Mouse (Mus musculus): ENCODE results near the gene Tex35. TPM values are rescaled to one million over a fixed set of nuclear protein-coding genes. Genes with fewer than 3 reads are reported as not detected.

The Tex35 gene
- polyA plus RNA-seq (2016; fragmentation: Nextera tagmentation; extraction: Ambion mirVana): not detected in 2 replicates

DNA sequence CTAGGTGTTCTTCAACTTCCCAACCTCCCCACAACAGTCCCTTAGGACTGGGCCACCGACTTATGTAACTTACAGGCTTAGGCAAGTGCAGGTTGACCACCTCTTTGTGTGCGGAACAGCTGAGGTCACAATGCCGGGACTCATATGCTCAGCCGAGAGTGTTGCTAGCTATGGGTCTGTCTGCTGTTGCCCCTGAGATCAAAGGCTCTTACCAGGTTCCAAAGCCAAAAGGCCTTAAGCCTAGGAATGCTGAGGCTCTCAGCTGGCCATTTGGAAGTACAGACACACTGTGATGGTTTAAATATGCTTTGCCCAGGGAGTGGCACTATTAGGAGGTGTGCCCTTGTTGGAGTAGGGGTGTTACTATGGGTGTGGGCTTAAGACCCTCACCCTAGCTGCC, at the start of gene Tex35:
Tex35 (minus strand) TSS at position 101 of the 400 bp plus-strand sequence.
- Histone ChIP-seq H3K9ac (no peak within 1 kb of the TSS), H3K36me3 (no peaks in the 10 kb centered on the region), H3K27ac (no peak within 1 kb of the TSS), H3K4me1 (no peaks in the 10 kb centered on the region), H3K4me2 (replicated peaks) (no peak within 1 kb of the TSS), H3K9me3 (replicated peaks) (no peaks in the 10 kb centered on the region), H3K4me3 (no peak within 1 kb of the TSS), H3K27me3 (no peaks in the 10 kb centered on the region)
- 93% methylated on average over 4 of the region's 4 CpGs for WGBS
- no peak for ATAC-seq (ENCODE audit: low FRiP score)

DNA sequence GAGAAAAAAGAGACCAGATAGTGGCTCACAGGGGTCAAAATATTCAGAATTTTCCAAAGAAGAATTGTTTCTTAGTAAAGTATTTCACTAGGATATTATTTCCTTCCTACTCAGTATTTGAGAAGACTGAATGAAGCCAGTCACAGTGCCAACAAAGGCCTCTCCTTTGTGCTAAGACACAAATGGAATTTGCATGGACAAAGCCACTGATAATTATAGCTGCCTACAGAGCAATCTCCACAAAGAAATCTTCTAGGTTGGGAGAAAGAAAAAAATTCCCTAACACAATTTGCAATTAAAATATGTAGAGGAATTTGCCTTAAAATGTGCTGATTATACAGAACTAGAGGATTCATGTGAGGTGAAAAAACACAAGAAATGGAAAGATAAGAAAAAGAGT, 45.3 kb upstream of the Tex35 start:
- Histone ChIP-seq H3K4me3 (no peak overlapping the region), H3K9me3 (replicated peaks) (no peaks in the 10 kb centered on the region), H3K9ac (no peak overlapping the region), H3K27ac (no peak overlapping the region), H3K4me2 (replicated peaks) (no peak overlapping the region), H3K36me3 (peaks cover 20% of the 10 kb centered on the region), H3K27me3 (no peaks in the 10 kb centered on the region), H3K4me1 (no peaks in the 10 kb centered on the region)
- ATAC-seq (ENCODE audit: low FRiP score): no peak

DNA sequence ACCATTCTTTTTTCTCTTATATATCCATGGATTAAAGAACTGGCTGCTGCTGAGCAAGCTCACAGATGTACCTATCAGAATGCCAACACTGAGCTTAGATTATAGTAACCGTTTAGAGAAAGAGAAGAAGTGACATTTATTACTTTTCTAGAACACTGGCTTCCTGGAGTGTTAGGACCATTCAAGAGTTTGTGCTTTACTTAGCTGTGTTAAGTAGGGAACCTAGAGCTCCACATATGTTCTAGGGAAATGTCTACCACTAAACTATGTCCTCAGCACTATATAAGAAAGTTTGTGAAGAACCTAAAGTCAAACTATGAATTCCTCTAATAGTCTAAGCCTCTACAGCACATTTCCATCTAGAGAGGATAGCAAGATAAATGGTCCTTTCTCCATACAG, 41.6 kb upstream of the Tex35 start:
- Histone ChIP-seq H3K9ac (no peak overlapping the region), H3K36me3 (peaks cover 13% of the 10 kb centered on the region), H3K27me3 (no peaks in the 10 kb centered on the region), H3K4me2 (replicated peaks) (no peak overlapping the region), H3K27ac (no peak overlapping the region), H3K4me3 (no peak overlapping the region), H3K4me1 (no peaks in the 10 kb centered on the region), H3K9me3 (replicated peaks) (no peaks in the 10 kb centered on the region)
- ATAC-seq (ENCODE audit: low FRiP score): no peak
- 88% methylated on average over 1 of the region's 1 CpGs for WGBS

DNA sequence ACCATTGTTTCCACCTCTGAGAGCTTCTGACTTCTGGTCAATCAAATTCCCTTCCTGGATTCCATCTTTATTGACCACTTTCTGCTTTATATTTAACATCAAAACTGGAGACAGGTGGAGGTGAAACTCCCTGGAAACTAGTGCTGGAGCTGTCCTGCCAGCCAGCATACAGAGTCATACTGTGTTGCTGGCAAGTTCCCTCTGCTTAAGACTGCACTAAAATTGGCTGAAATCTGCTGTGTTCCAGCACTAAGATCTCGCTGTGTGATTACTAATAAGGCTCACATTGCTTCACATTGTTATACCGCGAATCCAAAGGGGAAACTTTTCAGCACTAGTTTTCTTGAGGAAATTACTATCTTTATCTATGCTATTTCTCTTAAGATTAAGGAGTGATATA, 36.1 kb upstream of the Tex35 start:
- no peaks in the 10 kb centered on the region for H3K4me1 ChIP-seq
- no peaks in the 10 kb centered on the region for H3K9me3 ChIP-seq (replicated peaks)
- no peaks in the 10 kb centered on the region for H3K27me3 ChIP-seq
- 98% methylated on average over 3 of the region's 3 CpGs for WGBS
- ATAC-seq (ENCODE audit: low FRiP score): no peak
- no peak overlapping the region for H3K27ac ChIP-seq
- H3K4me2 ChIP-seq (replicated peaks): no peak overlapping the region
- H3K4me3 ChIP-seq: no peak overlapping the region
- H3K9ac ChIP-seq: no peak overlapping the region
- peaks cover 19% of the 10 kb centered on the region for H3K36me3 ChIP-seq

DNA sequence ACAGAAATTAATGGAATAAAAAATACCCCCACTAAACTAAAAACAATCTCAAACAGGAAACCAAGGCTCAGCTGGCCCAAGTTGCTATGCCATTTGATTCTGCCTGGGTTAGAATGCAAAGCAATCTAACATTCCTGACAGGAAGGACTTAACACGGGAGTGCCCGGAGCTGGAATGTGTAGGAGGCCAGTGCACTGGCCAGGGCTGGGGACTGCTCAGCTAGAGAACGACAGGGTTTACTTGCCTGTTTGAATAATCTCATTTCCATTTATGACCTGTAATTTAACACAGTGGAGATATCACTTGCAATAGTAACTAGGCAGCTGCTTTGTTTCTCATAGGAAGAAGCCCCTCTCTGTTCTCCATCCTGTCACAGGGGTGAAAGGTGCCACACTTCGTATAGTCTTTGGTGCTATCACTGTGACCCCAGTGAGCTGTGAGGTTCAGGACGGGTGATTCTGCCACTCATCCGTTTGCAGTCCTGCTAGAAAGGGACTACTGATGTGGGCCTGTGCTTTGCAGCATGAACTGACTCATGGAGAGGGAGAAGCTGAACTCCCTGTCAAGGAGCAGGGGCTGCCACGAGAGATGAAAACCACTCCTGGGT, 34.9 kb upstream of the Tex35 start:
- Histone ChIP-seq H3K4me2 (replicated peaks) (no peak overlapping the region), H3K27me3 (no peaks in the 10 kb centered on the region), H3K4me1 (no peaks in the 10 kb centered on the region), H3K36me3 (peaks cover 22% of the 10 kb centered on the region), H3K4me3 (no peak overlapping the region), H3K9me3 (replicated peaks) (no peaks in the 10 kb centered on the region), H3K9ac (no peak overlapping the region), H3K27ac (0 out of 2 replicates have a peak overlapping the region, but pooled peaks have one; percentile 41)
- ATAC-seq (ENCODE audit: low FRiP score): no peak
- 54% methylated on average over 7 of the region's 7 CpGs for WGBS

DNA sequence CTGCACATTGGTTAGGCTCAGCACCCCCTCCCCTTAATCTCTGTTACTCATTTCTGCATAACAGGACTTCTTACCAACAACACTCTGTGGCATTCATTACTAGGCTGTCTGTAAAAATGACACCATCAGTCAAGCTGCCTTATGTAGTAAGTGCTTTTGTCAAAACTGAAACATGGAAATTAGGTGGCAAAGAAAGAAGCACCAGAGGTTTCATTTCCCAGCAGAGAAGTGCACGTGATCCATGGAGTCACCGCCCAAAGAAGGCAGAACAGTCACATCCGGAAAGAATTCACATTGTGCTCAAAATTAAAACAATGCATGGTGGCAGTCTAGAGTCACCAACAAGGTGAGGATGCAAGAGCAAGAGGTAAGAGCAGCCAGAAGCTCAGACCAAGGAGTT, 32.5 kb upstream of the Tex35 start:
- no peaks in the 10 kb centered on the region for H3K27me3 ChIP-seq
- no peaks in the 10 kb centered on the region for H3K4me1 ChIP-seq
- ATAC-seq (ENCODE audit: low FRiP score): no peak
- no peak overlapping the region for H3K9ac ChIP-seq
- 85% methylated on average over 3 of the region's 3 CpGs for WGBS
- no peaks in the 10 kb centered on the region for H3K9me3 ChIP-seq (replicated peaks)
- no peak overlapping the region for H3K4me2 ChIP-seq (replicated peaks)
- no peak overlapping the region for H3K27ac ChIP-seq
- H3K4me3 ChIP-seq: no peak overlapping the region
- peaks cover 18% of the 10 kb centered on the region for H3K36me3 ChIP-seq

DNA sequence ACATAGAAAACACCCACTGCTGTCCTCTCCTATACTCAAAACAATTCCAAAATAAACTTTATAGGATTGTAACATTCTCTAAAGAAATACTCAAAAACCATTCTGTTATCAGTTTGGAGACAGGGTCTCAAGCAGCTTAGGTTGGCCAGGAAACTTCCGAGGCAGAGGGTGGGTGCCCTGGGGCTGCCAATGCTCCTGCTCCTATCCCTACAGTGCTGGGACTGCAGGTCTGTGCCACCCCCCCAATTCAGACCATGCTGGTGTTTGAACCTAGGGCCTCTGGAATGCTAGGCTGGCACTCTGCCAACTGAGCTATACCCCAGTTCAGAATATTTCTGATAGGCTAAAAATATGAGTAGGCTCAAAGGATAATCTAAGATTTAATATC, 29.4 kb upstream of the Tex35 start:
- Histone ChIP-seq H3K4me1 (no peaks in the 10 kb centered on the region), H3K36me3 (peaks cover 20% of the 10 kb centered on the region), H3K9me3 (replicated peaks) (no peaks in the 10 kb centered on the region), H3K9ac (no peak overlapping the region), H3K27ac (no peak overlapping the region), H3K27me3 (no peaks in the 10 kb centered on the region), H3K4me2 (replicated peaks) (no peak overlapping the region), H3K4me3 (no peak overlapping the region)
- no peak for ATAC-seq (ENCODE audit: low FRiP score)
- 83% methylated on average over 1 of the region's 1 CpGs for WGBS

DNA sequence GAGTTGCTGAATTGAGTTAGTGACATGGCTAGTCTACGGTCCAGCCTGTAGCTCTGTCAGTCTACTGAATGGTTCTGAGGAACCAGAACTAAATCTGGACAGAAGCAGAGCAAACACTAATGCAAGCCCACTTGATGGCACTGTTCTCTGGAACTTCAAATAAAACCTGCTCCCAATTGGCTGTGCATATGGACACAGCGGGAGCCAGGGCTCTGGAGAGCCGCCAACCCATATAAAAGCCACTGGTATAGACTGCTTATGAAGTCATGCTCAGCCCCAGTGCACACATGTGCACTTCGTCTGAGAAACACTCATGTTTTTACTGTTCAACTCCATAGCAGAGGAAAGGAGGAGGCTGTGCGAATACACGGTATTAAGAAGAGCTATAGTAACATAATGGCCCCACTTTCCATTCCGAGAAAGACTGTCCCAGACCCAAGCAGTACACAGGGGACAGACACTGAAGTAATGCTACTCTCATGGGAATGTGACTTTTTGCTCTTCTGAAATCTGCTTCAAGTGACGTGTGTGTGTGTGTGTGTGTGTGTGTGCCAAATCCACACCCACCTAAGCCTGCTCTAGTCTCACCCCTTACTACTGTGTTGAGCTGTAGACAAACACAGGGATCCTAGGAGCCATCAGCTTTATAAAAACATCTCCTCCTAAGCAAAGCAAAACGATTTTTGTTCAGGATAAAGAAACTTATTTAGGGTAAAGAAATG, 28.8 kb upstream of the Tex35 start:
- Histone ChIP-seq H3K9me3 (replicated peaks) (no peaks in the 10 kb centered on the region), H3K27me3 (no peaks in the 10 kb centered on the region), H3K4me1 (no peaks in the 10 kb centered on the region), H3K27ac (no peak overlapping the region), H3K4me2 (replicated peaks) (no peak overlapping the region), H3K4me3 (no peak overlapping the region), H3K9ac (no peak overlapping the region), H3K36me3 (peaks cover 20% of the 10 kb centered on the region)
- no peak; the same call in 1 of the 2 replicates for ATAC-seq (ENCODE audit: low FRiP score)
- 80% methylated on average over 9 of the region's 9 CpGs for WGBS

DNA sequence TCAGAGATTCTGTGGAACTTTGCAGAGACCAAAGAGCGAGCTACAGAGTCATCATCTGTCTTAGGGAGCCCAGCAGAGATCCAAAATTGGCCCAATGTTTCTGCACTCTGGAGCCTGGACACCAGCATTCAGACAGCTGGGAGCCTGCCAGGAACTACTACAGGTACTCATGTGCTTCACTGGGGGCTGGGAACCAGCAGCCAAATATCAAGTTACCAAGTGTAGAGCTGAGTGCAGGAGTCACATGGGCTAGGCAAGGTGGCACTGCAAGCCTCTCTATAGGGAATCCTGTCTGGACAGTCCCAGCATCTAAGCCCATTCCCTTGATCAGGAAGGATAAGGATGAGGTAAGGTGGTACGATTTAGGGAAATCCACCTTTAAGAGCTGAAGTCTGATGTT, 19.7 kb upstream of the Tex35 start:
- 95% methylated on average over 2 of the region's 2 CpGs for WGBS
- no peaks in the 10 kb centered on the region for H3K4me1 ChIP-seq
- no peaks in the 10 kb centered on the region for H3K9me3 ChIP-seq (replicated peaks)
- no peak overlapping the region for H3K9ac ChIP-seq
- ATAC-seq (ENCODE audit: low FRiP score): no peak
- no peak overlapping the region for H3K27ac ChIP-seq
- no peak overlapping the region for H3K4me3 ChIP-seq
- no peak overlapping the region for H3K4me2 ChIP-seq (replicated peaks)
- no peaks in the 10 kb centered on the region for H3K27me3 ChIP-seq
- H3K36me3 ChIP-seq: 0 out of 2 replicates have a peak, but pooled peaks cover 7% of the 10 kb centered on the region

DNA sequence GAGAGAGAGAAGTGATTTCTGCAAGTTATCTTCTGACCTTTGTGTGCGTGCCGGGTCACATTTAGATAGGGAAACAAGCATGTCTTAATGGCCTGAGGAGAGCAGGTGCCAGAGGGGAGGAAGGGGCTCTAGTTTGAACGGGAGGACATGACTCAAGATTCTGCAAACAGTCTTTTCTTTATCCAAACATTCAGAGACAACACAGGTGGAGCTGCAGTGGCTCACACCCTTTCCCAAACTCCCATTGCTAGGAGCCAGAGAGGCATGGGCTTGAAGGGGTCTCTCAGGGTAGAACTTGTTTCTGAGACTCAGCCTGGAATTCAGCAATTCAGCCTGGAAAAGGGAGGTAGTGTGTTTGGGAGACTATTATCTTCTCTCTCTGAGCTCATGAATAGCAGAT, 15.4 kb upstream of the Tex35 start:
- Histone ChIP-seq H3K36me3 (0 out of 2 replicates have a peak, but pooled peaks cover under 1% of the 10 kb centered on the region), H3K9ac (no peak overlapping the region), H3K9me3 (replicated peaks) (no peaks in the 10 kb centered on the region), H3K27ac (no peak overlapping the region), H3K4me1 (no peaks in the 10 kb centered on the region), H3K27me3 (no peaks in the 10 kb centered on the region), H3K4me2 (replicated peaks) (no peak overlapping the region), H3K4me3 (no peak overlapping the region)
- ATAC-seq (ENCODE audit: low FRiP score): no peak
- 91% methylated on average over 3 of the region's 3 CpGs for WGBS

DNA sequence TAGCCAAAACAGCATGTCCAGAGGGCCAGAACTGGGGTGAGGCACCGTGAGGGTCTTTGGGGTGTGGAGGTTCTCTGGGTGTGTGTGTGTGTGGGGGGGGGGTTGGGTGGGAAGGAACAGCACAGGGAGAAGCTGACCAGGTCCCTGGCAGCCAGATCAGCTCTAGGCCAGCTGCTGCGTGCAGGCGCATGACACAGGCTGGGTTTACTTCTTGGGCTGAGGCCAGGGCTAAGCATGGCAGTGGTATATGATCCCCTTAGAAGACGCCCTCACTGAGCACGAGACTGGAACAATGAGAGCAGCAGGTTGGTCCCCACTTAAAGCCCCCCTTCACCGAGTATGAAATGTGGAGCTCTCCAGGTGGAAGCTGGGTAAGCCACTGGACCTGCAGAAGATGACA, 10.7 kb upstream of the Tex35 start:
- H3K9me3 ChIP-seq (replicated peaks): peaks cover 3% of the 10 kb centered on the region
- no peak overlapping the region for H3K27ac ChIP-seq
- no peaks in the 10 kb centered on the region for H3K4me1 ChIP-seq
- no peak overlapping the region for H3K9ac ChIP-seq
- ATAC-seq (ENCODE audit: low FRiP score): no peak
- H3K36me3 ChIP-seq: no peaks in the 10 kb centered on the region
- 88% methylated on average over 6 of the region's 6 CpGs for WGBS
- H3K4me2 ChIP-seq (replicated peaks): no peak overlapping the region
- no peak overlapping the region for H3K4me3 ChIP-seq
- H3K27me3 ChIP-seq: no peaks in the 10 kb centered on the region

DNA sequence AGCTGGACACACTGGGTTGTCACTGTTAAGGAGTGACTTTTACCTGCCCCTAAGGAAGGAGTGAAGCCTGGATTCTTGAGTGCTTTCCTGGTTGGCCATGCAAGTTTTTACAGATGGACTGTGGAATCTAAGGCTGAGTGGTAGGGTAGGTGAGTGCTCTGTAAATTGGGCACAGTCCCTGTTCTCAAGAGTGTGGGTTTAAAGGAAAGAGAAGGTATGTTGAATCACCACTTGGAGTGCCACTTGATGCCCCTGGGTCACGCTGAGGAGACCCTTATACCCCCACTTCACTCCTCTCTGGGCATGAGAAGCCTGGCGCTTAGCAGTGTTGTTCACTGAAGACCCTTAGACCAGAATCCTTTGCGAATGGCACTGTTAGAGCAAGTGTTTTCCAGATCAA, 9.0 kb upstream of the Tex35 start:
- Histone ChIP-seq H3K4me1 (no peaks in the 10 kb centered on the region), H3K27ac (no peak overlapping the region), H3K9me3 (replicated peaks) (peaks cover 3% of the 10 kb centered on the region), H3K4me2 (replicated peaks) (no peak overlapping the region), H3K36me3 (no peaks in the 10 kb centered on the region), H3K9ac (no peak overlapping the region), H3K4me3 (no peak overlapping the region), H3K27me3 (no peaks in the 10 kb centered on the region)
- 90% methylated on average over 3 of the region's 3 CpGs for WGBS
- no peak for ATAC-seq (ENCODE audit: low FRiP score)

DNA sequence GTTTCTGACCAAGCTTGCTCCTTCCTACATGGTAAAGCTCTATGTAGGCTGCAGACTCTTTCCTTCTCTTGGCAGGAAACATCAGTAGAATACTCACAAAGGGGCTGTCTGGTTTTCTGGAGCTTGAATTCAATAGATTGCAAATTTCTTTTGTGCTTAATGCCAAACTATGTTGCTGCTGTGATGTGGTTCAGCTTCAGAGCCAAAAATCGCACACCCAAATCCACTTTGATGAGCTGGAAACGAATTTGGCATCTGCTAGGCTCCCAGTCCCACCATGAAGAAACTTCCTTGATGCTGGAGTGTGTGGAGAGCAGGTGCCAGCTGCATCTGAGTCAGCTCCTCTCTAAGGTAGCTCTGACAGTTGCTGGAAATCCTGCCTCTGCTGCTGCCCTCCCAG, 6.0 kb upstream of the Tex35 start:
- Histone ChIP-seq H3K4me3 (no peak overlapping the region), H3K27me3 (no peaks in the 10 kb centered on the region), H3K4me1 (no peaks in the 10 kb centered on the region), H3K9me3 (replicated peaks) (peaks cover 3% of the 10 kb centered on the region), H3K27ac (no peak overlapping the region), H3K36me3 (no peaks in the 10 kb centered on the region), H3K9ac (no peak overlapping the region), H3K4me2 (replicated peaks) (no peak overlapping the region)
- no peak for ATAC-seq (ENCODE audit: low FRiP score)
- WGBS: 67% methylated on average over 2 of the region's 2 CpGs

All from hindbrain, embryonic 12.5 days (tissue).